Mouse (Mus musculus) spleen, adult 2 months (tissue): Measurements from ENCODE around the gene Gsap. TPM values are rescaled to one million over a fixed set of nuclear protein-coding genes. Genes with fewer than 3 reads are reported as not detected.

Experiments
- DNase-seq, 2 experiments: peaks; one replicate each; pipeline versions ENCODE4 v3.0.0 to v3.0.0-alpha.2; 2012 to 2021; ENCODE audit warnings: low spot score in 2 of 2, low read depth in 1 of 2
- H3K27ac ChIP-seq: fragments of 200-500 bp; 2 replicates; pipeline ENCODE4 v1.5.1; 2012; ENCODE audit warnings: low read length, inconsistent platforms; ENCODE audit not compliant: insufficient read depth
- H3K27me3 ChIP-seq: fragments of 200-500 bp; 2 replicates; pipeline ENCODE4 v1.6.1; 2012; ENCODE audit warnings: mild to moderate bottlenecking, moderate library complexity, low read length, inconsistent platforms; ENCODE audit not compliant: control insufficient read depth, insufficient read depth
- H3K36me3 ChIP-seq: fragments of 200-500 bp; 2 replicates; pipeline ENCODE4 v1.6.1; 2012; ENCODE audit warnings: mild to moderate bottlenecking, low read length, inconsistent platforms; ENCODE audit not compliant: control insufficient read depth, insufficient read depth
- H3K4me1 ChIP-seq: fragments of 200-500 bp; 2 replicates; pipeline ENCODE4 v1.6.1; 2011; ENCODE audit warnings: inconsistent platforms; ENCODE audit not compliant: control insufficient read depth, insufficient read depth, insufficient read length
- H3K4me3 ChIP-seq: fragments of 200-500 bp; 2 replicates; pipeline ENCODE4 v1.5.1; 2011; ENCODE audit warnings: mild to moderate bottlenecking, inconsistent platforms; ENCODE audit not compliant: insufficient read depth, insufficient read length; ENCODE audit errors: extremely low read depth
- CTCF ChIP-seq: fragments of 200-500 bp; IDR thresholded peaks from 2 replicates; pipeline ENCODE4 v1.5.1; 2011; ENCODE audit warnings: mild to moderate bottlenecking, inconsistent platforms; ENCODE audit not compliant: insufficient read depth, insufficient read length, insufficient replicate concordance; ENCODE audit errors: extremely low read depth
- POLR2A ChIP-seq: fragments of 200-500 bp; IDR thresholded peaks from 2 replicates; pipeline ENCODE4 v1.6.1; 2011; ENCODE audit warnings: low read depth, low read length, inconsistent platforms
- WGBS: fragments of 180-500 bp; shearing (Covaris S2); methylation state at CpG from one replicate; pipeline ENCODE4 v1.1.7; 2018; 5-methylcytosine and 5-hydroxymethylcytosine counted together
- polyA plus RNA-seq: library from polyadenylated mRNA; depleted of rRNA; stranded (reverse); fragments of >200 nt; gene quantifications from 2 replicates; pipeline ENCODE4 v1.2.3, GENCODE M21; 2012

Gene Gsap
- polyA plus RNA-seq, 1 experiment = 7.9 TPM

DNA sequence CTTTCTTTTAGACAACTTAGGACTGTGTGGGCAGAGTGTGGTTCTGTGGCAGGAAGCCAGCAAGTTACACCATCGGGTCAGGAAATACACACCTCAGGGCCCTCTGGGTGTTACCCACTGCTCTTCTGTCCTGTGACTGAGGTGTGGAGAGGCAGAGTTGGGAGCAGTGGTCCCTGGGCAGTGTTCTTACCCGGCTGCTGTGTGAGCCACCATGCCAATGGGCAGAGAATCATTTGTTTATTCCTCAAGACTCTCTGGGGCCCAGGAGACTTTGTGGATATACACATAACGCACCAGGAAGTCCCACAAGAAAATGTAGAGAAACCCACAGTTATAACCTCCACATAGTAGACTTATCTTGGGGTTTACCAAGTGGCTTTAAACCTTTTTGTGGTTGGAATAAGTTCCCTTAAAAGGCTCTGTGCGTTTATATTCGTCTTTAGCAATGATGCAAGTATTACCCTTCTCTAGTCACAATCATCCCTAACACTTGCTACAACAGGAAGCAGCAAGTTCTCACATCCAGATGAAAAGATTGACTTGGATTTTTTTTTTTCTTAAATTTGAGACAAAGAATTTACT lies 69.6 kb downstream of the Gsap start:
- peak; percentile 47 to 76 for DNase-seq
- WGBS = 13% methylated on average over 5 of the region's 5 CpGs
- Histone ChIP-seq H3K4me3 (no peak overlapping the region), H3K27me3 (no peaks in the 10 kb centered on the region), H3K36me3 (peaks cover 2% of the 10 kb centered on the region; the same call in 1 of the 2 replicates), H3K27ac (peak overlapping the region; percentile 92), H3K4me1 (peaks cover 12% of the 10 kb centered on the region; the same call in 1 of the 2 replicates)
- TF ChIP-seq CTCF (no peak), POLR2A (peak; percentile 11)

DNA sequence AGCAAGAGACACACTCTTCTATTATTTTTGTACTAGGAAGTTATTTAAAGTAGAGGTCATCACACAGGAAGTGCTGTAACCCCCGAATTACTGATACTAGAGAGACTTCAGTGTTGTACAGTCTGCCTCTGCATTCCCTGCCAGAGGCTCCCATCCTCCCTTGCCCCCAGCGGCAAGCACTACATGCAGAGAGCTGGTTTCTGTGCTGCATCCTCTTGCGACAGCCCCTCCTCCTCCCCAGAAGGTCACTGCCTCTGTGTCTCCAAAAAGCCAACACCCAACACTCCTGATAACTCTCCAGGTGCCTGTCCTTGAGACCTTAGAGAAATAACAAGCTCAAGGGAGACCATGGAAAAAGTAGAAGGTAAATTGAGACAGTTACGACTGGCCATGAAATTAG lies 71.1 kb downstream of the Gsap start:
- TF ChIP-seq POLR2A (no peak), CTCF (no peak)
- DNase-seq = no peak

DNA sequence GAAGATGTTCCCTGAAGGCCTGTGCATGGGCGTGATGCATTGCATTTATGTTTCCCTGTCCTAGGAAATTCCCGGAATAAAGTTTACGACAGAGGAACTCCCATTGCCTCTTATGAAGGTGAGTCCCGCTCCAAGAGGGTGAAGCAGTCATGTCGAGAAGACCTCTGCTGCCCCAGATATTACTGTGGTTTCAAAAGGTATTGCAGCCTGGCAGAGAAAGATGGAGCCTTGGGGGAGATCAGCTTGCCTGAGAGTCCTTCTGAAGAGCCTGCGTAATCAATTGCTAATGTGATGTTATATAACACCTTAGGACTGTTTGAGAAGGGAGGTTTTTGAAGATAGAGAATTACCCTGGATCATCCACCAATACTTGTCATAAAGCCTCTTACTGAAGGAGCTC lies 71.8 kb downstream of the Gsap start:
- Histone ChIP-seq H3K36me3 (peaks cover 2% of the 10 kb centered on the region; the same call in 1 of the 2 replicates), H3K4me1 (peaks cover 12% of the 10 kb centered on the region; the same call in 1 of the 2 replicates), H3K27ac (no peak overlapping the region), H3K27me3 (no peaks in the 10 kb centered on the region), H3K4me3 (no peak overlapping the region)
- no peak for DNase-seq
- 88% methylated on average over 6 of the region's 6 CpGs for WGBS
- no peak for TF ChIP-seq POLR2A
- TF ChIP-seq CTCF = peak; percentile 21; the same call in 1 of the 2 replicates

More for the DNA sequence above, 71.1 kb downstream of the Gsap start:
- Histone ChIP-seq H3K36me3 (peaks cover 2% of the 10 kb centered on the region; the same call in 1 of the 2 replicates), H3K27ac (no peak overlapping the region), H3K4me1 (peaks cover 12% of the 10 kb centered on the region; the same call in 1 of the 2 replicates), H3K4me3 (no peak overlapping the region), H3K27me3 (no peaks in the 10 kb centered on the region)
- WGBS = 68% methylated on average over 4 of the region's 4 CpGs

DNA sequence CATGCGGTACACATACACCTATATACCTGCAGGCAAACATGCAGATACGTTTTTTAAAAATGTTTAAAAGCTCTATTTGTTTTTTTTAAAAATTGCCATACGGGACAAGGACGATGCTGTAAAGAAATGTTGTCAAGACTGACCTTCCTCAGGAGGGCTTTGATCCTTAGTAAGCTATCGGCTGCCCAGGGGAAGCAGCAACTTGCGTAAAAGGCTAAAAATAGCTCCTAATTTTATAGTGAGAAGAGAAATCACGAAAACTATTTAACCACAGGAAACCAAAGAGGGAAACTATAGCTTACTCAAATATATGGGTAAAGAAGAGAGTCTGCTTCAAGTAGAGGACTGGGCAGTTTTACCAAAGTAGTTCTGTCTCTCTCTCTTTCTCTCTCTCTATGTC lies 74.7 kb downstream of the Gsap start:
- Histone ChIP-seq H3K27me3 (no peaks in the 10 kb centered on the region), H3K4me1 (peaks cover 4% of the 10 kb centered on the region; the same call in 1 of the 2 replicates), H3K4me3 (no peak overlapping the region), H3K27ac (no peak overlapping the region), H3K36me3 (peaks cover 2% of the 10 kb centered on the region; the same call in 1 of the 2 replicates)
- TF ChIP-seq CTCF (no peak), POLR2A (no peak)
- no peak for DNase-seq
- WGBS = 47% methylated on average over 7 of the region's 7 CpGs

DNA sequence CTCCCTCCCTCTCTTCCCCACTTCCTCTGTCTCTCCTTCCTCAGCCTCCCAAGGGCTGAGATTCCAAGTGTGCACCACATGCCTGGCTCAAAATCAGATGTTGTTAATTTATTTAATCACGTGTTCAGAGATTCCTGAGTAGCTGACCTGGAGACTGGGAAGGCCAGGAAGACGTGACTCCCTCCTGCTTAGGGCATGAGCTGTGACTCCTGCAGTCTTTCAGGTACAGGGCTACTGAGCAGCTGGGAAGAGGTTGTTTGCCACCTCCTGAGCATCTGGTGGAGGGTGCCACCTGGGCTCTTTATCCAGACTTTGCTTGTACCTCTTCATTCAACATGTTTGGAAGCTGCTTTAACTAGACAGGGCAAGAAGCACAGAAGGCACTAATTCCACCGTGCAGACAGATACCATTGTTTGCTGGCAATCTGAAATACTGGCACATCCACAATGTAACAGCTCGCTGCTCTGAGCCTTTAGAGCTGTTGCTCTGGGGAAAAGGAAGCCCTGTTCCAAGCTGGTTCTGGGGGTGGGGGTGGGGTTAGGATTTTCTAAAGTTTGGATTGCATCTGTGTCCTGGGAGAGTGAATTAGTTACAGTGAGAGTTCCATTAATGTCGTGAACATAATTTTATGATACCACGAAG lies 75.3 kb downstream of the Gsap start:
- Histone ChIP-seq H3K4me1 (peaks cover 4% of the 10 kb centered on the region; the same call in 1 of the 2 replicates), H3K36me3 (peaks cover 2% of the 10 kb centered on the region; the same call in 1 of the 2 replicates), H3K27me3 (no peaks in the 10 kb centered on the region), H3K4me3 (no peak overlapping the region), H3K27ac (no peak overlapping the region)
- no peak for TF ChIP-seq POLR2A
- no peak for TF ChIP-seq CTCF
- 82% methylated on average over 6 of the region's 6 CpGs for WGBS
- no peak for DNase-seq

DNA sequence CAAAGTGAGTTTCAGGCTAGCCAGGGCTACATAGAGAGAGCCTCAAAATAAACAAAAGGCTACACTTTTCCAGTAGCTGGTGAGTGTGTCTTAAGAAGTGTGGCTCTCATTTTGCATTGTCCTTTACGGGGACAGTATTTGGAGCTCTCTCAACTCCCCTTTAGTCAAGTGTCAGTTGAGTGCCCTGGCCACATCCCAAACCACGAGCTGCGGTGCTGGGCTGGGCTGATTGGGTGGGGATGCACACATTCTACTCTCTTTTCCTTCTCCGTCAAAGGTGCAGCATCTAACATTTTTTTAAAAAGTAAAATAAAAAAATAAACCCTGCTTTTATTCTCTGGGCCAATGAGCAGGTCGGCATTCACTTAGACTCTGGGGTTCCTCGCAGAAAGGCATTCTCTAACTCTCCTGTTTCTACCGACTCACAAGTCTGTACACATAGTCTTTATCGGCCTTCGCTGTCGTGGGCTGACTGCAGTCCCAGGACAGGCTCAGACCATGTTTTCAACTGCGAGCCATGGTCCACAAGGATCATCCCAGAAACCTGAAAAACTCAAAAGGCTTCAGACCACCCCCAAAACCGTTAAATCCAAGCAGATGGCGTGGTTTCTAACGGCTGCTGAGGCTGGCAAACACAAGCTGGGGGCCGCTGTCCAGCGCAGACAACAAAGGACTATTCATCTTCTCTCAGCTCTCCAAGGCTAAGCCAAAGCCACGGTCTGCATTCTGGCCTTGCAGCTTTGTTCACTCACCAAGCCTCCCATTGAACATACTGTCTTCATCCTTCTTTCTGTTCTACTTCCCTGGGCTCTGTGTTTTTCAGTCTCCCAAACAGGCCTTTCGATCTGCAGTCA lies 77.4 kb downstream of the Gsap start:
- Histone ChIP-seq H3K4me1 (no peaks in the 10 kb centered on the region), H3K4me3 (no peak overlapping the region), H3K27ac (no peak overlapping the region), H3K36me3 (no peaks in the 10 kb centered on the region; the same call in 1 of the 2 replicates), H3K27me3 (no peaks in the 10 kb centered on the region)
- no peak for DNase-seq
- WGBS = 57% methylated on average over 18 of the region's 18 CpGs
- TF ChIP-seq POLR2A = no peak
- no peak for TF ChIP-seq CTCF
